In genomic region chr9:102420196-102420595, GRCm38 (mm10) we compare ENCODE assay signal across 20 mouse cellular contexts.
A peak's percentile ranks its signal among the peaks of the same experiment; 100 is the strongest.
DNase-seq lines count a peak whose midpoint lies in the region; ATAC-seq and TF ChIP-seq lines count a peak whose summit lies in the region.
"Had no signal": no experiment of that assay in that cellular context is flagged by ENCODE, and none has a peak within 500 bp of the region (broad histone marks: within the 10 kb centered on the region; RNA-seq: fewer than 3 reads in every experiment).

No protein-coding gene starts in this region.

- peak overlapping the region; percentile 18; the same call in 1 of the 2 replicates for H3K4me2 ChIP-seq in forebrain, embryonic 11.5 days (ENCODE audit: low read depth, low read length, severe bottlenecking)
- no peak overlapping the region for H3K4me2 ChIP-seq in forebrain, embryonic 16.5 days (ENCODE audit: low read length)
- H3K4me2 ChIP-seq in hindbrain, embryonic 13.5 days: 0 out of 2 replicates have a peak overlapping the region, but pooled peaks have one; percentile 19
- H3K4me2 ChIP-seq in midbrain, embryonic 16.5 days (ENCODE audit: low read length): 0 out of 2 replicates have a peak overlapping the region, but pooled peaks have one; percentile 13
- no peak overlapping the region for H3K4me2 ChIP-seq in liver, postnatal 0 days (ENCODE audit: low read depth, low read length)
- H3K4me2 ChIP-seq: embryonic facial prominence, embryonic 15.5 days; limb, embryonic 13.5 days; liver, embryonic 13.5 days; lung, embryonic 15.5 days; midbrain, embryonic 12.5 days had no signal

- peak; percentile 55; the same call in 1 of the 2 replicates for ATAC-seq in forebrain, embryonic 11.5 days (replicated peaks; ENCODE audit: low FRiP score)
- ATAC-seq in forebrain, embryonic 16.5 days: no peak
- no peak for ATAC-seq in hindbrain, embryonic 13.5 days (ENCODE audit: low FRiP score)
- ATAC-seq in midbrain, embryonic 16.5 days: no peak
- no peak for ATAC-seq in liver, postnatal 0 days

- no peak for TF ChIP-seq EP300 in liver, postnatal 0 days (IDR thresholded peaks at IDR 0.05; ENCODE audit: low read depth)

- no peaks in the 10 kb centered on the region for H3K27me3 ChIP-seq in forebrain, embryonic 11.5 days (ENCODE audit: control insufficient read depth, insufficient read depth, low read length)
- no peaks in the 10 kb centered on the region for H3K27me3 ChIP-seq in forebrain, embryonic 16.5 days (replicated peaks; ENCODE audit: control insufficient read depth, insufficient read depth, low read length)
- H3K27me3 ChIP-seq in hindbrain, embryonic 13.5 days: 0 out of 2 replicates have a peak, but pooled peaks cover 4% of the 10 kb centered on the region
- no peaks in the 10 kb centered on the region for H3K27me3 ChIP-seq in midbrain, embryonic 16.5 days (ENCODE audit: control insufficient read depth, insufficient read depth, low read depth, low read length)
- no peaks in the 10 kb centered on the region for H3K27me3 ChIP-seq in liver, postnatal 0 days (ENCODE audit: insufficient read depth, low read length)
- H3K27me3 ChIP-seq: embryonic facial prominence, embryonic 15.5 days; limb, embryonic 13.5 days; liver, embryonic 13.5 days; lung, embryonic 15.5 days had no signal

- no peak overlapping the region for H3K4me3 ChIP-seq in forebrain, embryonic 11.5 days (ENCODE audit: low read depth, low read length)
- H3K4me3 ChIP-seq in forebrain, embryonic 16.5 days (replicated peaks; ENCODE audit: low read length): no peak overlapping the region
- H3K4me3 ChIP-seq in hindbrain, embryonic 13.5 days: no peak overlapping the region
- H3K4me3 ChIP-seq in midbrain, embryonic 16.5 days (ENCODE audit: low read depth, low read length): no peak overlapping the region
- no peak overlapping the region for H3K4me3 ChIP-seq in liver, postnatal 0 days (ENCODE audit: low read depth, low read length)
- H3K4me3 ChIP-seq: embryonic facial prominence, embryonic 15.5 days; heart, embryonic 10.5 days; limb, embryonic 13.5 days; liver, embryonic 13.5 days; lung, embryonic 15.5 days; midbrain, embryonic 12.5 days had no signal

- H3K9ac ChIP-seq in forebrain, embryonic 11.5 days (ENCODE audit: low read length): no peak overlapping the region
- H3K9ac ChIP-seq in forebrain, embryonic 16.5 days (replicated peaks; ENCODE audit: low read depth, low read length): no peak overlapping the region
- no peak overlapping the region for H3K9ac ChIP-seq in hindbrain, embryonic 13.5 days
- H3K9ac ChIP-seq in midbrain, embryonic 16.5 days (ENCODE audit: low read depth, low read length): no peak overlapping the region
- H3K9ac ChIP-seq in liver, postnatal 0 days (replicated peaks): no peak overlapping the region
- H3K9ac ChIP-seq: embryonic facial prominence, embryonic 15.5 days; limb, embryonic 13.5 days; liver, embryonic 13.5 days; lung, embryonic 15.5 days; midbrain, embryonic 12.5 days had no signal

- H3K9me3 ChIP-seq in forebrain, embryonic 11.5 days (ENCODE audit: control insufficient read depth, low read length): peaks cover 3% of the 10 kb centered on the region; the same call in 1 of the 2 replicates
- H3K9me3 ChIP-seq in forebrain, embryonic 16.5 days (ENCODE audit: control insufficient read depth, low read length): no peaks in the 10 kb centered on the region
- peaks cover 5% of the 10 kb centered on the region; the same call in 1 of the 2 replicates for H3K9me3 ChIP-seq in hindbrain, embryonic 13.5 days
- H3K9me3 ChIP-seq in midbrain, embryonic 16.5 days (replicated peaks; ENCODE audit: control insufficient read depth, low read length, poor library complexity, severe bottlenecking): 0 out of 2 replicates have a peak, but pooled peaks cover 3% of the 10 kb centered on the region
- no peaks in the 10 kb centered on the region for H3K9me3 ChIP-seq in liver, postnatal 0 days (ENCODE audit: low read length)
- H3K9me3 ChIP-seq: embryonic facial prominence, embryonic 15.5 days; limb, embryonic 13.5 days; liver, embryonic 13.5 days; lung, embryonic 15.5 days had no signal

- DNase-seq in forebrain, embryonic 11.5 days (ENCODE audit: low spot score): peak; percentile 63
- peak; percentile 35 for DNase-seq in embryo, embryonic 10.5 days (ENCODE audit: low spot score)
- no peak for DNase-seq in adrenal gland, postnatal 10 days
- DNase-seq in liver, postnatal 0 days: no peak
- DNase-seq: adrenal gland, adult 2 months; cerebellum, adult 11 months; cerebellum, postnatal 25 days; kidney, adult 11 months; liver, embryonic 13.5 days; lung, postnatal 4 days had no signal

- 4% methylated on average over 12 of the region's 12 CpGs for WGBS in forebrain, embryonic 11.5 days
- WGBS in forebrain, embryonic 16.5 days: 4% methylated on average over 12 of the region's 12 CpGs
- WGBS in hindbrain, embryonic 13.5 days: 8% methylated on average over 12 of the region's 12 CpGs
- WGBS in midbrain, embryonic 16.5 days: 3% methylated on average over 12 of the region's 12 CpGs
- 33% methylated on average over 12 of the region's 12 CpGs for WGBS in liver, postnatal 0 days (ENCODE audit: insufficient replicate concordance)

- no peaks in the 10 kb centered on the region for H3K36me3 ChIP-seq in forebrain, embryonic 11.5 days (ENCODE audit: control insufficient read depth, insufficient read depth, low read length)
- no peaks in the 10 kb centered on the region for H3K36me3 ChIP-seq in forebrain, embryonic 16.5 days (ENCODE audit: control insufficient read depth, insufficient read depth)
- no peaks in the 10 kb centered on the region for H3K36me3 ChIP-seq in hindbrain, embryonic 13.5 days
- no peaks in the 10 kb centered on the region for H3K36me3 ChIP-seq in midbrain, embryonic 16.5 days (ENCODE audit: control insufficient read depth, insufficient read depth, low read length)
- H3K36me3 ChIP-seq in liver, postnatal 0 days (replicated peaks; ENCODE audit: insufficient read depth, low read length): no peaks in the 10 kb centered on the region
- H3K36me3 ChIP-seq: embryonic facial prominence, embryonic 15.5 days; heart, embryonic 10.5 days; limb, embryonic 13.5 days; liver, embryonic 13.5 days; lung, embryonic 15.5 days; midbrain, embryonic 12.5 days had no signal

- no peak for TF ChIP-seq CTCF in liver, postnatal 0 days (IDR thresholded peaks at IDR 0.05; ENCODE audit: low read depth)

- no peak overlapping the region for H3K27ac ChIP-seq in forebrain, embryonic 11.5 days (ENCODE audit: low read depth, low read length)
- H3K27ac ChIP-seq in forebrain, embryonic 16.5 days (ENCODE audit: low read length): no peak overlapping the region
- H3K27ac ChIP-seq in hindbrain, embryonic 13.5 days: no peak overlapping the region
- H3K27ac ChIP-seq in midbrain, embryonic 16.5 days (ENCODE audit: low read length): no peak overlapping the region
- H3K27ac ChIP-seq in liver, postnatal 0 days (ENCODE audit: low read depth): no peak overlapping the region
- H3K27ac ChIP-seq: embryonic facial prominence, embryonic 15.5 days; heart, embryonic 10.5 days; kidney, postnatal 0 days; limb, embryonic 13.5 days; liver, embryonic 13.5 days; lung, embryonic 15.5 days; midbrain, embryonic 12.5 days; stomach, postnatal 0 days had no signal

- peaks cover 17% of the 10 kb centered on the region for H3K4me1 ChIP-seq in forebrain, embryonic 11.5 days (replicated peaks; ENCODE audit: control insufficient read depth, insufficient read depth, low read length)
- peaks cover 18% of the 10 kb centered on the region for H3K4me1 ChIP-seq in forebrain, embryonic 16.5 days (replicated peaks; ENCODE audit: control insufficient read depth, insufficient read depth, low read length)
- H3K4me1 ChIP-seq in hindbrain, embryonic 13.5 days (replicated peaks): peaks cover 32% of the 10 kb centered on the region
- peaks cover 24% of the 10 kb centered on the region for H3K4me1 ChIP-seq in midbrain, embryonic 16.5 days (ENCODE audit: control insufficient read depth, insufficient read depth, low read length)
- peaks cover 3% of the 10 kb centered on the region; the same call in 1 of the 2 replicates for H3K4me1 ChIP-seq in liver, postnatal 0 days (ENCODE audit: insufficient read depth)

Comparison
In these comparisons a context has a peak if more than half of its experiments do, and no peak if none do; other contexts are left out.
1. H3K4me2 ChIP-seq: peak in forebrain, embryonic 11.5 days (single experiment), hindbrain, embryonic 13.5 days (single experiment) and midbrain, embryonic 16.5 days (single experiment); none in forebrain, embryonic 16.5 days (single experiment) and liver, postnatal 0 days (single experiment).
2. DNase-seq: peak in forebrain, embryonic 11.5 days (single experiment) and embryo, embryonic 10.5 days (single experiment); none in adrenal gland, postnatal 10 days (single experiment) and liver, postnatal 0 days (single experiment).